Mouse (Mus musculus): ENCODE data around the gene Dnmt1. TPM values are rescaled to one million over a fixed set of nuclear protein-coding genes. Genes with fewer than 3 reads are reported as not detected.

Gene Dnmt1
- polyA plus RNA-seq, 1 experiment: 45.0 TPM

- no peak overlapping the region for H3K4me3 ChIP-seq (replicated peaks; ENCODE audit: insufficient read depth, low read depth, low read length)
- no peaks in the 10 kb centered on the region for H3K27me3 ChIP-seq (ENCODE audit: control insufficient read depth, insufficient read depth, low read length)
- DNase-seq: no peak
- TF ChIP-seq CTCF (IDR thresholded peaks at IDR 0.05; ENCODE audit: borderline replicate concordance, insufficient read depth, low read depth, low read length): no peak
- no peak for TF ChIP-seq POLR2A (IDR thresholded peaks at IDR 0.05; ENCODE audit: borderline replicate concordance, insufficient read depth, low read length)
- H3K4me1 ChIP-seq (ENCODE audit: control insufficient read depth, insufficient read depth, low read length): no peaks in the 10 kb centered on the region
- WGBS: 92% methylated on average over 8 of the region's 8 CpGs
- no peak overlapping the region for H3K27ac ChIP-seq (ENCODE audit: insufficient read depth, low read length)
Measured at GRCm38 (mm10) chr9:20997065-20997464, 37.4 kb upstream of the Dnmt1 start.

GRCm38 (mm10) chr9:20995069-20995468, 35.4 kb upstream of the Dnmt1 start:
- no peak overlapping the region for H3K27ac ChIP-seq (ENCODE audit: insufficient read depth, low read length)
- 59% methylated on average over 3 of the region's 3 CpGs for WGBS
- H3K4me3 ChIP-seq (replicated peaks; ENCODE audit: insufficient read depth, low read depth, low read length): no peak overlapping the region
- no peak for DNase-seq
- TF ChIP-seq CTCF (IDR thresholded peaks at IDR 0.05; ENCODE audit: borderline replicate concordance, insufficient read depth, low read depth, low read length) (no peak), POLR2A (IDR thresholded peaks at IDR 0.05; ENCODE audit: borderline replicate concordance, insufficient read depth, low read length) (no peak)
- no peaks in the 10 kb centered on the region for H3K27me3 ChIP-seq (ENCODE audit: control insufficient read depth, insufficient read depth, low read length)
- no peaks in the 10 kb centered on the region for H3K4me1 ChIP-seq (ENCODE audit: control insufficient read depth, insufficient read depth, low read length)

- TF ChIP-seq POLR2A (IDR thresholded peaks at IDR 0.05; ENCODE audit: borderline replicate concordance, insufficient read depth, low read length) (no peak), CTCF (IDR thresholded peaks at IDR 0.05; ENCODE audit: borderline replicate concordance, insufficient read depth, low read depth, low read length) (no peak)
- 63% methylated on average over 5 of the region's 5 CpGs for WGBS
- no peak overlapping the region for H3K4me3 ChIP-seq (replicated peaks; ENCODE audit: insufficient read depth, low read depth, low read length)
- no peak overlapping the region for H3K27ac ChIP-seq (ENCODE audit: insufficient read depth, low read length)
- no peaks in the 10 kb centered on the region for H3K27me3 ChIP-seq (ENCODE audit: control insufficient read depth, insufficient read depth, low read length)
- H3K4me1 ChIP-seq (ENCODE audit: control insufficient read depth, insufficient read depth, low read length): no peaks in the 10 kb centered on the region
- no peak for DNase-seq
Measured at GRCm38 (mm10) chr9:20993165-20993898, 33.6 kb upstream of the Dnmt1 start.

GRCm38 (mm10) chr9:20991587-20991986, 31.9 kb upstream of the Dnmt1 start:
- no peak overlapping the region for H3K4me3 ChIP-seq (replicated peaks; ENCODE audit: insufficient read depth, low read depth, low read length)
- H3K27me3 ChIP-seq (ENCODE audit: control insufficient read depth, insufficient read depth, low read length): no peaks in the 10 kb centered on the region
- H3K4me1 ChIP-seq (ENCODE audit: control insufficient read depth, insufficient read depth, low read length): no peaks in the 10 kb centered on the region
- DNase-seq: no peak
- no peak for TF ChIP-seq POLR2A (IDR thresholded peaks at IDR 0.05; ENCODE audit: borderline replicate concordance, insufficient read depth, low read length)
- no peak for TF ChIP-seq CTCF (IDR thresholded peaks at IDR 0.05; ENCODE audit: borderline replicate concordance, insufficient read depth, low read depth, low read length)
- WGBS: 93% methylated on average over 4 of the region's 4 CpGs
- H3K27ac ChIP-seq (ENCODE audit: insufficient read depth, low read length): no peak overlapping the region

GRCm38 (mm10) chr9:20990861-20991260, 31.2 kb upstream of the Dnmt1 start:
- Histone ChIP-seq H3K4me1 (ENCODE audit: control insufficient read depth, insufficient read depth, low read length) (no peaks in the 10 kb centered on the region), H3K27me3 (ENCODE audit: control insufficient read depth, insufficient read depth, low read length) (no peaks in the 10 kb centered on the region), H3K4me3 (replicated peaks; ENCODE audit: insufficient read depth, low read depth, low read length) (no peak overlapping the region), H3K27ac (ENCODE audit: insufficient read depth, low read length) (no peak overlapping the region)
- TF ChIP-seq POLR2A (IDR thresholded peaks at IDR 0.05; ENCODE audit: borderline replicate concordance, insufficient read depth, low read length) (no peak), CTCF (IDR thresholded peaks at IDR 0.05; ENCODE audit: borderline replicate concordance, insufficient read depth, low read depth, low read length) (no peak)
- DNase-seq: no peak
- 4% methylated on average over 10 of the region's 10 CpGs for WGBS

GRCm38 (mm10) chr9:20987953-20988352, 28.3 kb upstream of the Dnmt1 start:
- WGBS: 18% methylated on average over 7 of the region's 7 CpGs
- no peaks in the 10 kb centered on the region for H3K4me1 ChIP-seq (ENCODE audit: control insufficient read depth, insufficient read depth, low read length)
- H3K27me3 ChIP-seq (ENCODE audit: control insufficient read depth, insufficient read depth, low read length): no peaks in the 10 kb centered on the region
- TF ChIP-seq CTCF (IDR thresholded peaks at IDR 0.05; ENCODE audit: borderline replicate concordance, insufficient read depth, low read depth, low read length) (no peak), POLR2A (IDR thresholded peaks at IDR 0.05; ENCODE audit: borderline replicate concordance, insufficient read depth, low read length) (no peak)
- H3K27ac ChIP-seq (ENCODE audit: insufficient read depth, low read length): no peak overlapping the region
- no peak for DNase-seq
- H3K4me3 ChIP-seq (replicated peaks; ENCODE audit: insufficient read depth, low read depth, low read length): no peak overlapping the region

GRCm38 (mm10) chr9:20986952-20987686, 27.4 kb upstream of the Dnmt1 start:
- no peaks in the 10 kb centered on the region for H3K4me1 ChIP-seq (ENCODE audit: control insufficient read depth, insufficient read depth, low read length)
- DNase-seq: no peak
- H3K4me3 ChIP-seq (replicated peaks; ENCODE audit: insufficient read depth, low read depth, low read length): no peak overlapping the region
- H3K27me3 ChIP-seq (ENCODE audit: control insufficient read depth, insufficient read depth, low read length): no peaks in the 10 kb centered on the region
- WGBS: 44% methylated on average over 15 of the region's 15 CpGs
- no peak overlapping the region for H3K27ac ChIP-seq (ENCODE audit: insufficient read depth, low read length)
- TF ChIP-seq CTCF (IDR thresholded peaks at IDR 0.05; ENCODE audit: borderline replicate concordance, insufficient read depth, low read depth, low read length) (no peak), POLR2A (IDR thresholded peaks at IDR 0.05; ENCODE audit: borderline replicate concordance, insufficient read depth, low read length) (no peak)

GRCm38 (mm10) chr9:20983169-20983568, 23.5 kb upstream of the Dnmt1 start:
- no peak for DNase-seq
- H3K4me3 ChIP-seq (replicated peaks; ENCODE audit: insufficient read depth, low read depth, low read length): no peak overlapping the region
- TF ChIP-seq POLR2A (IDR thresholded peaks at IDR 0.05; ENCODE audit: borderline replicate concordance, insufficient read depth, low read length): no peak
- no peak for TF ChIP-seq CTCF (IDR thresholded peaks at IDR 0.05; ENCODE audit: borderline replicate concordance, insufficient read depth, low read depth, low read length)

More at GRCm38 (mm10) chr9:20983169-20983568, 23.5 kb upstream of the Dnmt1 start:
- H3K4me1 ChIP-seq (ENCODE audit: control insufficient read depth, insufficient read depth, low read length): no peaks in the 10 kb centered on the region
- WGBS: 66% methylated on average over 5 of the region's 5 CpGs
- H3K27ac ChIP-seq (ENCODE audit: insufficient read depth, low read length): no peak overlapping the region
- H3K27me3 ChIP-seq (ENCODE audit: control insufficient read depth, insufficient read depth, low read length): no peaks in the 10 kb centered on the region

Measured in cerebellum, adult 2 months (tissue).